Mouse (Mus musculus): ENCODE measurements around the gene Cdh3. TPM values are rescaled to one million over a fixed set of nuclear protein-coding genes. Genes with fewer than 3 reads are reported as not detected.

Gene Cdh3
- polyA plus RNA-seq, 1 experiment from 2014 or later, result 21.1 TPM

DNA sequence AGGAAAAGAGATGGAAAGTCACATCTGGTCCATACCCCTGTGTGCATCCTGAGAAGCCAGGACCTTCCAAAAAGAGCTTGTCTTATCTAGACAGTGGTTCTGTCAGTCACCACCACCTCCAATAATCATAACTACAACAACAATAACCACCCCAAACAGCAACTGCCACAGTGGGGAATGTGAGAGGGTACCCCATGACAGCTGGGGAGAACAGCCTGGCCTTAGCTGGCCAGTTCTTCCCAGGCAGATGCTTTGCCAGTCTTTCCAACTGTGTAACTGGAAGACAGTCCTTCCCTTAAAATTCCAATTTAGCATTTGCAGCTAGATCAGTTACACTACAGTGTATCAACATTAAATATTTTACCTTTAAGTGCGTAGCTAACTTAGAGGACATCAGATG is 40.2 kb downstream of the Cdh3 start:
- no peak overlapping the region for H3K27ac ChIP-seq (ENCODE audit: low read depth, low read length)
- H3K4me3 ChIP-seq (ENCODE audit: low read length), result no peak overlapping the region
- no peak overlapping the region for H3K9ac ChIP-seq (ENCODE audit: low read depth, low read length)
- no peaks in the 10 kb centered on the region for H3K27me3 ChIP-seq (ENCODE audit: control insufficient read depth, insufficient read depth, low read length)
- ATAC-seq (ENCODE audit: low FRiP score, low TSS enrichment), result no peak
- H3K4me1 ChIP-seq (ENCODE audit: control insufficient read depth, insufficient read depth, low read length), result no peaks in the 10 kb centered on the region
- H3K4me2 ChIP-seq (replicated peaks; ENCODE audit: low read depth, low read length), result no peak overlapping the region
- 85% methylated on average over 1 of the region's 1 CpGs for WGBS
- no peaks in the 10 kb centered on the region for H3K9me3 ChIP-seq (ENCODE audit: control insufficient read depth, low read length)
- H3K36me3 ChIP-seq (ENCODE audit: control insufficient read depth, insufficient read depth, low read length), result peaks cover 26% of the 10 kb centered on the region; the same call in 1 of the 2 replicates

DNA sequence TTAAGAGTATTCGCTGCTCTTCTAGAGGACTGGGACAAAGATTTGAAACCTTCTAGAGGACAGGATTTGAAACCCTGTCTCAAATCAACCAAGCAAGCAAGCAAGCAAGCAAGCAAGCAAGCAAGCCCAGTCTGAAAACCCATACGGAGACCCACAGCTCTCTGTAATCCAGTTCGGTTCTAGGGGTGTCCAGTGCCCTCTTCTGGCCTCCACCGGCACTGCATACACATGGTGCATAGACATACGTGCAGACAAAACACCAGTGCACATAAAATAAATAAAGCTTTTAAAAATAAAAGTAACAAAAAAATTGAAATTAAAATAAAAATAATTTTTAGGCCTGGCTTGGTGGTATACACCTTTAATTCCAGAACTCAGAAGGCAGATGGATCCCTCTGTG is 43.3 kb downstream of the Cdh3 start:
- peaks cover 14% of the 10 kb centered on the region; the same call in 1 of the 2 replicates for H3K36me3 ChIP-seq (ENCODE audit: control insufficient read depth, insufficient read depth, low read length)
- H3K27ac ChIP-seq (ENCODE audit: low read depth, low read length), result no peak overlapping the region
- H3K9ac ChIP-seq (ENCODE audit: low read depth, low read length), result no peak overlapping the region
- no peaks in the 10 kb centered on the region for H3K4me1 ChIP-seq (ENCODE audit: control insufficient read depth, insufficient read depth, low read length)
- H3K4me2 ChIP-seq (replicated peaks; ENCODE audit: low read depth, low read length), result no peak overlapping the region
- peaks cover 2% of the 10 kb centered on the region; the same call in 1 of the 2 replicates for H3K9me3 ChIP-seq (ENCODE audit: control insufficient read depth, low read length)
- H3K4me3 ChIP-seq (ENCODE audit: low read length), result no peak overlapping the region
- H3K27me3 ChIP-seq (ENCODE audit: control insufficient read depth, insufficient read depth, low read length), result no peaks in the 10 kb centered on the region
- WGBS, result 95% methylated on average over 5 of the region's 5 CpGs
- ATAC-seq (ENCODE audit: low FRiP score, low TSS enrichment), result no peak

- 59% methylated on average over 6 of the region's 7 CpGs for WGBS
- Histone ChIP-seq H3K27me3 (ENCODE audit: control insufficient read depth, insufficient read depth, low read length) (no peaks in the 10 kb centered on the region), H3K9ac (ENCODE audit: low read depth, low read length) (no peak overlapping the region), H3K27ac (ENCODE audit: low read depth, low read length) (no peak overlapping the region), H3K9me3 (ENCODE audit: control insufficient read depth, low read length) (peaks cover 2% of the 10 kb centered on the region; the same call in 1 of the 2 replicates), H3K36me3 (ENCODE audit: control insufficient read depth, insufficient read depth, low read length) (peaks cover 14% of the 10 kb centered on the region; the same call in 1 of the 2 replicates), H3K4me1 (ENCODE audit: control insufficient read depth, insufficient read depth, low read length) (no peaks in the 10 kb centered on the region), H3K4me3 (ENCODE audit: low read length) (no peak overlapping the region), H3K4me2 (replicated peaks; ENCODE audit: low read depth, low read length) (no peak overlapping the region)
- ATAC-seq (ENCODE audit: low FRiP score, low TSS enrichment), result no peak
Measured at GRCm38 (mm10) chr8:106556068-106556645, 45.5 kb downstream of the Cdh3 start.

DNA sequence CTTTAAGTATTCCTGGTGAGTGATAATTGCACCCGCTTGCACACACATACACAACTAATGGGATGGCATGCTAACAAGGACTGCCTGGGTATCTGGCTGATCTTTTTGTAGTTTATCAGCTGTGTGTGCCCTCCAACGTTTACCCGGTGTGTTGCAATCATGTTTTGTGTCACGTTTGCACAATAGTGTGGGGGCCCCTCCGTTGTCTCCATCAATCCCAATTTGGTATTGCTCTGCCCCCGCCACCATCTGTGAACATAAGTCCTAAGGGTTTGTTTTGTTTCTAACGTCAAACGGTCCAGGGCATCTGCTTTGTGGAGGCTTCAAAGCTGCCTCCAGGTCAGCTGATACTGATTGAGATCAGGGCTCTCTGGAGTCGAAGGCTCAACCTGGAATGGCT is 49.2 kb downstream of the Cdh3 start:
- H3K9me3 ChIP-seq (ENCODE audit: control insufficient read depth, low read length), result peaks cover 2% of the 10 kb centered on the region; the same call in 1 of the 2 replicates
- no peaks in the 10 kb centered on the region for H3K27me3 ChIP-seq (ENCODE audit: control insufficient read depth, insufficient read depth, low read length)
- no peak overlapping the region for H3K4me2 ChIP-seq (replicated peaks; ENCODE audit: low read depth, low read length)
- ATAC-seq (ENCODE audit: low FRiP score, low TSS enrichment), result no peak
- no peak overlapping the region for H3K9ac ChIP-seq (ENCODE audit: low read depth, low read length)
- 59% methylated on average over 9 of the region's 9 CpGs for WGBS
- no peak overlapping the region for H3K4me3 ChIP-seq (ENCODE audit: low read length)
- no peaks in the 10 kb centered on the region for H3K4me1 ChIP-seq (ENCODE audit: control insufficient read depth, insufficient read depth, low read length)
- H3K27ac ChIP-seq (ENCODE audit: low read depth, low read length), result no peak overlapping the region
- H3K36me3 ChIP-seq (ENCODE audit: control insufficient read depth, insufficient read depth, low read length), result peaks cover 7% of the 10 kb centered on the region; the same call in 1 of the 2 replicates

- H3K9ac ChIP-seq (ENCODE audit: low read depth, low read length), result no peak overlapping the region
- no peaks in the 10 kb centered on the region for H3K27me3 ChIP-seq (ENCODE audit: control insufficient read depth, insufficient read depth, low read length)
- no peaks in the 10 kb centered on the region for H3K36me3 ChIP-seq (ENCODE audit: control insufficient read depth, insufficient read depth, low read length)
- no peak overlapping the region for H3K27ac ChIP-seq (ENCODE audit: low read depth, low read length)
- ATAC-seq (ENCODE audit: low FRiP score, low TSS enrichment), result peak; percentile 85
- H3K4me3 ChIP-seq (ENCODE audit: low read length), result no peak overlapping the region
- no peak overlapping the region; the same call in 1 of the 2 replicates for H3K4me2 ChIP-seq (replicated peaks; ENCODE audit: low read depth, low read length)
- WGBS, result 21% methylated on average over 21 of the region's 21 CpGs
- no peaks in the 10 kb centered on the region for H3K4me1 ChIP-seq (ENCODE audit: control insufficient read depth, insufficient read depth, low read length)
- H3K9me3 ChIP-seq (ENCODE audit: control insufficient read depth, low read length), result peaks cover 2% of the 10 kb centered on the region; the same call in 1 of the 2 replicates
Measured at GRCm38 (mm10) chr8:106561097-106561865, 50.6 kb downstream of the Cdh3 start.

DNA sequence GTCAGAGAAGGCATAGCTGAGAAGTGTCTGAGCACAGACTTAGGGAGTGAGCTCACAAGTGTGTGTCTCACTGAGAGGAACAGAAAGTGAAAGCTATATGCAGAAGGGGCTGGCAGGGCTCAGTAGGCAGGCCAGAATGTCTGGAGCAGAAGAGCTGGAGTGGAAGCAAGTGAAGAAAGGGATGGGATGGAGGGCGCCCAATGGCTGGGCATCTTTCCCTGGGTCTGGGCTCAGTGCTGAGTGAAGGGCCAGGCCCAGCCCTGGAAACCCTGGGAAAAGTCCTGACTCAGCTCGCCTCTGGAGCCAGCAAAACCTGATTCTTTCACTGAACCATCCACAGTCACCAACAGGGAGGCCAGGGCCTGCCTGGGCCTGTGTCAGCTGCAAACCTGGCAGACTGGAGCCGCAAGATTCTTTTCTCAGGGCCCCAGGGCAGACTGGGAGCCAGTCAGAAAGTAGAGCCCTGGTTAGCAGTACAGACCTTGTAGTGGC is 53.0 kb downstream of the Cdh3 start:
- no peak overlapping the region for H3K4me3 ChIP-seq (ENCODE audit: low read length)
- H3K9ac ChIP-seq (ENCODE audit: low read depth, low read length), result no peak overlapping the region
- no peaks in the 10 kb centered on the region for H3K27me3 ChIP-seq (ENCODE audit: control insufficient read depth, insufficient read depth, low read length)
- peak overlapping the region; percentile 47; the same call in 1 of the 2 replicates for H3K27ac ChIP-seq (ENCODE audit: low read depth, low read length)
- H3K9me3 ChIP-seq (ENCODE audit: control insufficient read depth, low read length), result no peaks in the 10 kb centered on the region
- no peaks in the 10 kb centered on the region for H3K36me3 ChIP-seq (ENCODE audit: control insufficient read depth, insufficient read depth, low read length)
- 82% methylated on average over 3 of the region's 3 CpGs for WGBS
- no peak for ATAC-seq (ENCODE audit: low FRiP score, low TSS enrichment)
- H3K4me2 ChIP-seq (replicated peaks; ENCODE audit: low read depth, low read length), result no peak overlapping the region
- no peaks in the 10 kb centered on the region for H3K4me1 ChIP-seq (ENCODE audit: control insufficient read depth, insufficient read depth, low read length)

- Histone ChIP-seq H3K9ac (ENCODE audit: low read depth, low read length) (no peak overlapping the region), H3K27ac (ENCODE audit: low read depth, low read length) (no peak overlapping the region), H3K36me3 (ENCODE audit: control insufficient read depth, insufficient read depth, low read length) (no peaks in the 10 kb centered on the region), H3K4me3 (ENCODE audit: low read length) (no peak overlapping the region), H3K4me1 (ENCODE audit: control insufficient read depth, insufficient read depth, low read length) (no peaks in the 10 kb centered on the region), H3K27me3 (ENCODE audit: control insufficient read depth, insufficient read depth, low read length) (no peaks in the 10 kb centered on the region), H3K4me2 (replicated peaks; ENCODE audit: low read depth, low read length) (no peak overlapping the region), H3K9me3 (ENCODE audit: control insufficient read depth, low read length) (no peaks in the 10 kb centered on the region)
- WGBS, result 92% methylated on average over 7 of the region's 7 CpGs
- no peak for ATAC-seq (ENCODE audit: low FRiP score, low TSS enrichment)
Measured at GRCm38 (mm10) chr8:106569006-106569405, 58.3 kb downstream of the Cdh3 start.

DNA sequence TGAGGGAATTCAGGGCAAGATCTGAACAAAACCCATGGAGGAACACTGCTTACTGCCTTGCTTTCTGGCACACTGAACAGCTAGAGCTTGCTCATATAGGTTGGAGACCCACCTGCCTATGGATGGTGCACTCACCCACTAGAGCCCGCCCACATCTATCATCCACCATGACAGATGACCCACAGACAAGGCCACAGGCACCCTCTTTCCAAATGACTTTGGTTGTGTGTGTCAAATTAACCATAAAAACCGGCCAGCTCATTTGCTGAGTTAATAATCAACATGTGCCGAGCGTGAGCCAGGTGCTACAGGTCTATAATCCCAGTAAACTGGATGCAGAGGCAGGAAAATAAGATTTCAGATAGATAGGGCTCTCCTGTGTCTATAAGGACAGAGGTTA is 59.7 kb downstream of the Cdh3 start:
- Histone ChIP-seq H3K4me2 (replicated peaks; ENCODE audit: low read depth, low read length) (no peak overlapping the region), H3K27ac (ENCODE audit: low read depth, low read length) (no peak overlapping the region), H3K9ac (ENCODE audit: low read depth, low read length) (no peak overlapping the region), H3K36me3 (ENCODE audit: control insufficient read depth, insufficient read depth, low read length) (no peaks in the 10 kb centered on the region), H3K4me1 (ENCODE audit: control insufficient read depth, insufficient read depth, low read length) (no peaks in the 10 kb centered on the region), H3K9me3 (ENCODE audit: control insufficient read depth, low read length) (no peaks in the 10 kb centered on the region), H3K4me3 (ENCODE audit: low read length) (no peak overlapping the region), H3K27me3 (ENCODE audit: control insufficient read depth, insufficient read depth, low read length) (no peaks in the 10 kb centered on the region)
- 49% methylated on average over 4 of the region's 4 CpGs for WGBS
- peak; percentile 86 for ATAC-seq (ENCODE audit: low FRiP score, low TSS enrichment)

DNA sequence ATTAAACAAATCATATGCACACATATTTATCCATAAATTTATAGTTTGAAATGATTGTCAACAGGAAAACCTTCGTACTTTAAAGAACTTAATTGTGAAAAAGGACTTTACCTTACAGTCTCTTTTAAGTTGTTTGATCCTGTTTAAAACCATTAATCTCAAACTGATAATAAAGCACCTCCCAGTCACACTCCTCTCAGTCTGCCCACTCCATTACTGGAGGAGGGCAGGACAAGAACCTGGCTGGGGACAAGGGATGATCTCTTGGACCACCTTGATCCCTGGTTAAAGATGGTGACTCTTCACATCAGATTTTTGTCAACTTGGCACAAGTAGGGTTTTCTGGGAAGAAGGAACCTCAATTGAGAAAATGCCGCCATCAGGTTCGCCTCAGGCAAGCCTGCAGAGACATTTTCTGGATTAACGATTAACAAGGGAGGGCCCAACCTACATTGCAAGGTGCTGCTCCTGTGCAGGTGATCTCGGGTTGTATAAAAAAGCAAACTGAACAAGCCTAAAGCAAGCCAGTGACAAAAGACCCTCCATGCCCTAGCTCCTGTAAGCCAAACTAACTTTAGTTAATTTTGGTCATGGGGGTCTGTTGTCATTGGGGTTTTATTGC is 61.0 kb downstream of the Cdh3 start:
- WGBS, result 58% methylated on average over 5 of the region's 5 CpGs
- ATAC-seq (ENCODE audit: low FRiP score, low TSS enrichment), result no peak
- H3K4me1 ChIP-seq (ENCODE audit: control insufficient read depth, insufficient read depth, low read length), result no peaks in the 10 kb centered on the region
- no peak overlapping the region for H3K27ac ChIP-seq (ENCODE audit: low read depth, low read length)
- no peaks in the 10 kb centered on the region for H3K9me3 ChIP-seq (ENCODE audit: control insufficient read depth, low read length)
- H3K9ac ChIP-seq (ENCODE audit: low read depth, low read length), result no peak overlapping the region
- no peak overlapping the region for H3K4me3 ChIP-seq (ENCODE audit: low read length)
- no peaks in the 10 kb centered on the region for H3K36me3 ChIP-seq (ENCODE audit: control insufficient read depth, insufficient read depth, low read length)
- no peaks in the 10 kb centered on the region for H3K27me3 ChIP-seq (ENCODE audit: control insufficient read depth, insufficient read depth, low read length)
- H3K4me2 ChIP-seq (replicated peaks; ENCODE audit: low read depth, low read length), result no peak overlapping the region

All from kidney, embryonic 14.5 days (tissue).